Mouse (Mus musculus) megakaryocyte, embryonic 14.5 days (primary cell): ENCODE measurements at regions not wholly inside any gene's neighbourhood (a gene's known extent, or its start where the extent isn't known, plus 50 kb on each side); places are given as distances from the start of the nearest gene placed in this dataset.

ENCODE experiments used
- FLI1 ChIP-seq: IDR thresholded peaks from 2 replicates; pipeline ENCODE4 v1.6.1; 2012; ENCODE audit warnings: low read length, inconsistent platforms, mixed read lengths
- GATA1 ChIP-seq: IDR thresholded peaks from 3 replicates; pipeline ENCODE4 v1.6.1; 2012; ENCODE audit warnings: mixed read lengths, low read length, inconsistent platforms, borderline replicate concordance

GRCm38 (mm10) chr2:30676833-30677459, 82.1 kb downstream of the Cstad start:
- TF ChIP-seq FLI1 = no peak
- no peak for TF ChIP-seq GATA1
